22 mouse cellular contexts compared by ENCODE assay signal in the genomic region with DNA sequence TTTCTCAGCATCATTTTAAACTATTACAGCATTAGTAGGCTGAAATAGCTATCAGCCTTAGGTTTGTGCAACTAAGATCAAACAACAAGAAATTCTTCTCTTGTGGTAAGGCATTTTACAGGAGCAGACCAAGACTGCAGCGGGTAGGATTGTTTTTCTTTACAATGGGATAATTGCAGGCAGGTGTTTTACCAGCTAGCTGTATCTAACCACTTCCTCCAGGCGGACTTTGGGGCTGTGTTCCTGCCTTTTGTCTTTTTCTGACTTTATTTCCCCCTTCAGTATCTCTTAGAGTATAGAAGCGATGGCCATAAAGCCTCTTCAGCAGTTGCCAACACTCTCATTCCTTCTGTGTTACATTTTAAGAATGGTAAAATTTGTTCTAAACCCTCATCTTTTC.
A peak's percentile ranks its signal among the peaks of the same experiment; 100 is the strongest.
DNase-seq lines count a peak whose midpoint lies in the region; TF ChIP-seq lines count a peak whose summit lies in the region.
"Had no signal": no experiment of that assay in that cellular context is flagged by ENCODE, and none has a peak within 500 bp of the region (broad histone marks: within the 10 kb centered on the region; RNA-seq: fewer than 3 reads in every experiment).

No protein-coding gene starts in this region.

- no peak overlapping the region for H3K4me3 ChIP-seq in thymus, adult 2 months (ENCODE audit: control insufficient read depth, insufficient read depth, low read length)
- H3K4me3 ChIP-seq: embryonic facial prominence, embryonic 12.5 days; embryonic facial prominence, embryonic 15.5 days; heart, adult 2 months; hindbrain, embryonic 10.5 days; hindbrain, embryonic 13.5 days had no signal

- no peak overlapping the region for H3K27ac ChIP-seq in thymus, adult 2 months (ENCODE audit: control insufficient read depth, insufficient read depth, low read length)
- H3K27ac ChIP-seq: embryonic facial prominence, embryonic 12.5 days; embryonic facial prominence, embryonic 15.5 days; heart, adult 2 months; hindbrain, embryonic 10.5 days; hindbrain, embryonic 13.5 days had no signal

- 9% methylated on average over 3 of the region's 3 CpGs for WGBS in thymus, adult 2 months

- TF ChIP-seq POLR2A in thymus, adult 2 months (IDR thresholded peaks at IDR 0.05; ENCODE audit: control insufficient read depth, extremely low read depth, insufficient read depth, low read length, poor library complexity) = no peak

- H3K36me3 ChIP-seq in thymus, adult 2 months (ENCODE audit: control insufficient read depth, insufficient read depth, low read length) = no peaks in the 10 kb centered on the region
- H3K36me3 ChIP-seq: embryonic facial prominence, embryonic 12.5 days; embryonic facial prominence, embryonic 15.5 days; hindbrain, embryonic 10.5 days; hindbrain, embryonic 13.5 days had no signal

- H3K27me3 ChIP-seq in thymus, adult 2 months (ENCODE audit: control insufficient read depth, insufficient read depth, low read length) = no peaks in the 10 kb centered on the region; the same call in 1 of the 2 replicates
- H3K27me3 ChIP-seq: embryonic facial prominence, embryonic 12.5 days; embryonic facial prominence, embryonic 15.5 days; hindbrain, embryonic 13.5 days had no signal

- peaks cover 8% of the 10 kb centered on the region for H3K4me1 ChIP-seq in thymus, adult 2 months (replicated peaks; ENCODE audit: control insufficient read depth, insufficient read depth, low read length)
- H3K4me1 ChIP-seq: embryonic facial prominence, embryonic 12.5 days; hindbrain, embryonic 10.5 days; hindbrain, embryonic 13.5 days had no signal

- peak; percentile 21 for DNase-seq in CD4-positive helper T cell, adult 2 months (ENCODE audit: low read depth, low spot score)
- DNase-seq in thymus, adult 2 months = peak; percentile 40
- DNase-seq in thymus, postnatal 14 days = peak; percentile 56
- DNase-seq in thymus, postnatal 4 days = peak; percentile 18
- no peak for DNase-seq in left cerebral cortex, adult 18-20 months (ENCODE audit: low spot score in 2 of 2)
- DNase-seq in layer of hippocampus, adult 8-10 months (ENCODE audit: low spot score in 2 of 2) = no peak
- DNase-seq in heart, adult 8-10 months (ENCODE audit: low spot score) = no peak
- DNase-seq: adrenal gland, adult 2 months; adrenal gland, postnatal 14 days; B cell, adult 2 months; cerebellum, adult 11 months; cerebellum, adult 2 months; cerebellum, adult 9-11 months; cerebellum, postnatal 25 days; forebrain, postnatal 0 days; gastrocnemius, postnatal 25 days; heart, adult 2 months; heart, postnatal 36 days had no signal

- no peak for TF ChIP-seq CTCF in thymus, adult 2 months (IDR thresholded peaks at IDR 0.05; ENCODE audit: borderline replicate concordance, control insufficient read depth, extremely low read depth, insufficient read depth, low read length, poor library complexity)

Comparison
In these comparisons a context has a peak if more than half of its experiments do, and no peak if none do; other contexts are left out.
1. DNase-seq: peak in CD4-positive helper T cell, adult 2 months (single experiment), thymus, adult 2 months (single experiment), thymus, postnatal 14 days (single experiment) and thymus, postnatal 4 days (single experiment); none in left cerebral cortex, adult 18-20 months (0 of 2), layer of hippocampus, adult 8-10 months (0 of 2) and heart, adult 8-10 months (single experiment).